Mouse (Mus musculus) heart, postnatal 0 days (tissue): Measurements from ENCODE around the gene Ermp1.

Experiments
- CTCF ChIP-seq: IDR thresholded peaks from 2 replicates; pipeline ENCODE4 v1.5.1; 2016; ENCODE audit warnings: antibody characterized with exemption, control low read depth, low read depth
- EP300 ChIP-seq: IDR thresholded peaks from 2 replicates; pipeline ENCODE4 v1.6.1; 2016; ENCODE audit warnings: antibody characterized with exemption, low read depth

GRCm38 (mm10) chr19:29656029-29656428, 7.8 kb upstream of the Ermp1 start:
- TF ChIP-seq EP300 (no peak), CTCF (no peak)
